Mouse (Mus musculus) liver, embryonic 11.5 days (tissue): Measurements from ENCODE around the gene Vipr2. TPM values are rescaled to one million over a fixed set of nuclear protein-coding genes. Genes with fewer than 3 reads are reported as not detected.

ENCODE experiments used
- ATAC-seq: fragments of 200-750 bp; cut with Nextera tagmentation; replicated peaks from 2 replicates; pipeline ENCODE4 v1.8.0; 2017; ENCODE audit warnings: moderate number of reproducible peaks, mild to moderate bottlenecking, moderate TSS enrichment, moderate library complexity; ENCODE audit not compliant: low FRiP score
- DNase-seq: peaks from one replicate; pipeline ENCODE4 v3.0.0-alpha.2; 2017; ENCODE audit warnings: low spot score
- H3K27ac ChIP-seq: fragments of 300-500 bp; sonication (generic); 2 replicates; pipeline ENCODE4 v1.5.1; 2014; ENCODE audit warnings: mild to moderate bottlenecking, low read depth, low read length, control low read depth
- H3K27me3 ChIP-seq: fragments of 300-500 bp; sonication (generic); replicated peaks from 2 replicates; pipeline ENCODE4 v1.6.1; 2014; ENCODE audit warnings: low read length, mixed read lengths; ENCODE audit not compliant: control insufficient read depth, insufficient read depth
- H3K36me3 ChIP-seq: fragments of 300-500 bp; sonication (generic); 2 replicates; pipeline ENCODE4 v1.6.1; 2014; ENCODE audit warnings: mild to moderate bottlenecking, low read length, moderate library complexity, mixed read lengths; ENCODE audit not compliant: control insufficient read depth, insufficient read depth
- H3K4me1 ChIP-seq: fragments of 300-500 bp; sonication (generic); replicated peaks from 2 replicates; pipeline ENCODE4 v1.6.1; 2014; ENCODE audit warnings: low read length, mixed read lengths; ENCODE audit not compliant: control insufficient read depth, insufficient read depth
- H3K4me2 ChIP-seq: fragments of 300-500 bp; sonication (generic); 2 replicates; pipeline ENCODE4 v1.6.1; 2014; ENCODE audit warnings: mild to moderate bottlenecking, control low read depth, moderate library complexity
- H3K4me3 ChIP-seq: fragments of 300-500 bp; sonication (generic); 2 replicates; pipeline ENCODE4 v1.5.1; 2014; ENCODE audit warnings: low read depth, low read length, control low read depth
- H3K9ac ChIP-seq: fragments of 300-500 bp; sonication (generic); 2 replicates; pipeline ENCODE4 v1.6.1; 2014; ENCODE audit warnings: low read depth, low read length, control low read depth
- H3K9me3 ChIP-seq: fragments of 300-500 bp; sonication (generic); 2 replicates; pipeline ENCODE4 v1.6.1; 2016; ENCODE audit warnings: low read length, inconsistent platforms, mixed read lengths; ENCODE audit not compliant: control insufficient read depth
- WGBS: fragments of 180-500 bp; shearing (Covaris S2); extraction: QIAGEN DNeasy Blood & Tissue Kit; methylation state at CpG from one replicate; pipeline ENCODE4 v1.1.7; 2014; 5-methylcytosine and 5-hydroxymethylcytosine counted together
- polyA plus RNA-seq: library from polyadenylated mRNA; unstranded; fragments of >200 nt; fragmentation: Nextera tagmentation; extraction: Ambion mirVana; gene quantifications from 2 replicates; pipeline ENCODE4 v1.2.1, GENCODE M21; 2014

Vipr2 gene
- polyA plus RNA-seq, 1 experiment from 2014 or later, result 0.40 TPM

- WGBS, result 82% methylated on average over 2 of the region's 2 CpGs
- H3K4me2 ChIP-seq, result no peak overlapping the region
- no peaks in the 10 kb centered on the region for H3K27me3 ChIP-seq
- H3K27ac ChIP-seq, result no peak overlapping the region
- H3K36me3 ChIP-seq, result no peaks in the 10 kb centered on the region
- H3K9me3 ChIP-seq, result no peaks in the 10 kb centered on the region
- DNase-seq, result no peak
- H3K9ac ChIP-seq, result no peak overlapping the region
- H3K4me3 ChIP-seq, result no peak overlapping the region
- no peaks in the 10 kb centered on the region for H3K4me1 ChIP-seq
- no peak for ATAC-seq
These were observed 82.2 kb downstream of the Vipr2 start for GRCm38 (mm10) chr12:116159695-116160094.

- H3K4me2 ChIP-seq, result no peak overlapping the region
- H3K27me3 ChIP-seq, result no peaks in the 10 kb centered on the region
- H3K4me3 ChIP-seq, result no peak overlapping the region
- no peak for DNase-seq
- H3K9me3 ChIP-seq, result no peaks in the 10 kb centered on the region
- ATAC-seq, result no peak
- no peaks in the 10 kb centered on the region for H3K4me1 ChIP-seq
- no peak overlapping the region for H3K9ac ChIP-seq
- no peak overlapping the region for H3K27ac ChIP-seq
- no peaks in the 10 kb centered on the region for H3K36me3 ChIP-seq
These were observed 87.8 kb downstream of the Vipr2 start for GRCm38 (mm10) chr12:116165368-116165767.

GRCm38 (mm10) chr12:116169666-116170065 is 92.1 kb downstream of the Vipr2 start:
- DNase-seq, result no peak
- H3K4me3 ChIP-seq, result no peak overlapping the region
- no peaks in the 10 kb centered on the region for H3K36me3 ChIP-seq
- H3K27ac ChIP-seq, result no peak overlapping the region
- H3K27me3 ChIP-seq, result no peaks in the 10 kb centered on the region
- no peaks in the 10 kb centered on the region for H3K9me3 ChIP-seq
- no peak for ATAC-seq
- H3K4me1 ChIP-seq, result no peaks in the 10 kb centered on the region
- no peak overlapping the region for H3K4me2 ChIP-seq
- H3K9ac ChIP-seq, result no peak overlapping the region
- WGBS, result 69% methylated on average over 5 of the region's 5 CpGs

- Histone ChIP-seq H3K27me3 (no peaks in the 10 kb centered on the region), H3K36me3 (no peaks in the 10 kb centered on the region), H3K9me3 (no peaks in the 10 kb centered on the region), H3K4me2 (no peak overlapping the region), H3K4me1 (no peaks in the 10 kb centered on the region), H3K4me3 (no peak overlapping the region), H3K9ac (no peak overlapping the region), H3K27ac (no peak overlapping the region)
- 76% methylated on average over 3 of the region's 3 CpGs for WGBS
- no peak for DNase-seq
- ATAC-seq, result peak; percentile 62; the same call in 1 of the 2 replicates
These were observed 99.4 kb downstream of the Vipr2 start for GRCm38 (mm10) chr12:116176930-116177329.

GRCm38 (mm10) chr12:116181436-116182050 is 104.0 kb downstream of the Vipr2 start:
- H3K27ac ChIP-seq, result no peak overlapping the region
- H3K9me3 ChIP-seq, result no peaks in the 10 kb centered on the region
- 68% methylated on average over 4 of the region's 4 CpGs for WGBS
- H3K4me3 ChIP-seq, result no peak overlapping the region
- H3K4me2 ChIP-seq, result no peak overlapping the region
- H3K9ac ChIP-seq, result no peak overlapping the region
- no peak for DNase-seq
- H3K4me1 ChIP-seq, result no peaks in the 10 kb centered on the region
- H3K36me3 ChIP-seq, result no peaks in the 10 kb centered on the region
- ATAC-seq, result no peak
- no peaks in the 10 kb centered on the region for H3K27me3 ChIP-seq

- H3K9me3 ChIP-seq, result no peaks in the 10 kb centered on the region
- H3K4me1 ChIP-seq, result no peaks in the 10 kb centered on the region
- no peak for ATAC-seq
- H3K27me3 ChIP-seq, result no peaks in the 10 kb centered on the region
- H3K27ac ChIP-seq, result no peak overlapping the region
- H3K4me2 ChIP-seq, result no peak overlapping the region
- H3K36me3 ChIP-seq, result no peaks in the 10 kb centered on the region
- DNase-seq, result no peak
- no peak overlapping the region for H3K4me3 ChIP-seq
- H3K9ac ChIP-seq, result no peak overlapping the region
These were observed 104.8 kb downstream of the Vipr2 start for GRCm38 (mm10) chr12:116182376-116182775.

- no peak overlapping the region for H3K4me2 ChIP-seq
- ATAC-seq, result no peak
- WGBS, result 84% methylated on average over 6 of the region's 6 CpGs
These were observed 105.8 kb downstream of the Vipr2 start for GRCm38 (mm10) chr12:116183212-116183935.

GRCm38 (mm10) chr12:116193952-116194351 is 116.4 kb downstream of the Vipr2 start:
- H3K27me3 ChIP-seq, result no peaks in the 10 kb centered on the region
- no peak overlapping the region for H3K4me3 ChIP-seq
- no peaks in the 10 kb centered on the region for H3K9me3 ChIP-seq
- H3K36me3 ChIP-seq, result no peaks in the 10 kb centered on the region
- H3K4me1 ChIP-seq, result no peaks in the 10 kb centered on the region
- no peak overlapping the region for H3K4me2 ChIP-seq
- ATAC-seq, result no peak
- DNase-seq, result peak; percentile 10
- H3K9ac ChIP-seq, result no peak overlapping the region
- 67% methylated on average over 6 of the region's 6 CpGs for WGBS
- H3K27ac ChIP-seq, result no peak overlapping the region

More at GRCm38 (mm10) chr12:116183212-116183935, 105.8 kb downstream of the Vipr2 start:
- Histone ChIP-seq H3K36me3 (no peaks in the 10 kb centered on the region), H3K4me1 (no peaks in the 10 kb centered on the region), H3K9me3 (no peaks in the 10 kb centered on the region), H3K27me3 (no peaks in the 10 kb centered on the region), H3K27ac (no peak overlapping the region), H3K9ac (no peak overlapping the region), H3K4me3 (no peak overlapping the region)
- DNase-seq, result no peak

- Histone ChIP-seq H3K36me3 (no peaks in the 10 kb centered on the region), H3K27ac (no peak overlapping the region), H3K9ac (no peak overlapping the region), H3K4me2 (no peak overlapping the region), H3K4me3 (no peak overlapping the region), H3K4me1 (no peaks in the 10 kb centered on the region), H3K27me3 (no peaks in the 10 kb centered on the region), H3K9me3 (no peaks in the 10 kb centered on the region)
- no peak for DNase-seq
- ATAC-seq, result no peak
These were observed 117.1 kb downstream of the Vipr2 start for GRCm38 (mm10) chr12:116194641-116195040.
